ENCODE assay signal across 18 mouse cellular contexts in the genomic region with DNA sequence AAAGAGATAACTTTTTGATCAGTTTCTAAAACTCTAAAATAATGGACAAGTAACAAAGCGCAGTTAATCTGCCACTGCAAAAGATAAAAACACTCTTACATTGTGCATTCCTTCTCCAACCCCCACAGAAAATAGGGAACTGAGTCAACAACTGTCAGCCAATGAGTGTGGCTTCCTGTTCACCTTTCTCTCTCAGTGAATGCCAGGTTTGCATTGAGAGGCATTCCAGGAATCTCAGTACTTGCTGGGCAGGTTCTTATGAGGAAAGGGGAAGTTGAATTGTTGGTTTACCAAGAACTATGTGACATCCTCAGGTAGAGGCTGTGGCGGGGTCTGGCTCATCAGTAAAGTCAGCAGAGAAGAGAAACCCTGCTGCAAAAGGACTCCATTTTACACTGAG. TPM values are rescaled to one million over a fixed set of nuclear protein-coding genes. Genes with fewer than 3 reads are reported as not detected.
A peak's percentile ranks its signal among the peaks of the same experiment; 100 is the strongest.
DNase-seq lines count a peak whose midpoint lies in the region; ATAC-seq and TF ChIP-seq lines count a peak whose summit lies in the region.
"Had no signal": no experiment of that assay in that cellular context is flagged by ENCODE, and none has a peak within 500 bp of the region (broad histone marks: within the 10 kb centered on the region; RNA-seq: fewer than 3 reads in every experiment).

No protein-coding gene starts in this region.

- H3K4me1 ChIP-seq in G1E (ENCODE audit: insufficient read depth, low read depth, low read length) = peaks cover 32% of the 10 kb centered on the region
- H3K4me1 ChIP-seq in intestine, postnatal 0 days (replicated peaks; ENCODE audit: control insufficient read depth, insufficient read depth, low read length) = no peaks in the 10 kb centered on the region; the same call in 1 of the 2 replicates
- H3K4me1 ChIP-seq: embryonic facial prominence, embryonic 13.5 days; heart, embryonic 12.5 days; stomach, embryonic 15.5 days had no signal

- peak; percentile 45; the same call in 1 of the 2 replicates for ATAC-seq in G1E (ENCODE audit: extremely low read depth, insufficient number of reproducible peaks, low FRiP score, poor library complexity, severe bottlenecking)
- ATAC-seq in intestine, postnatal 0 days = peak; percentile 42; the same call in 1 of the 2 replicates

- no peaks in the 10 kb centered on the region for H3K9me3 ChIP-seq in G1E (replicated peaks)
- no peaks in the 10 kb centered on the region for H3K9me3 ChIP-seq in intestine, postnatal 0 days (ENCODE audit: control insufficient read depth)
- H3K9me3 ChIP-seq: embryonic facial prominence, embryonic 13.5 days; heart, embryonic 12.5 days; stomach, embryonic 15.5 days had no signal

- H3K4me3 ChIP-seq in G1E (ENCODE audit: low read depth, low read length) = no peak overlapping the region; the same call in 1 of the 2 replicates
- H3K4me3 ChIP-seq in intestine, postnatal 0 days (ENCODE audit: low read depth, low read length) = no peak overlapping the region
- H3K4me3 ChIP-seq: embryonic facial prominence, embryonic 13.5 days; gastrocnemius, adult 2 months; heart, embryonic 12.5 days; stomach, embryonic 15.5 days had no signal

- peaks cover 60% of the 10 kb centered on the region for H3K36me3 ChIP-seq in G1E (replicated peaks)
- peaks cover 16% of the 10 kb centered on the region for H3K36me3 ChIP-seq in intestine, postnatal 0 days (ENCODE audit: control insufficient read depth, insufficient read depth)

- TF ChIP-seq CTCF in G1E (IDR thresholded peaks at IDR 0.05; ENCODE audit: low read depth, low read length) = no peak
- no peak for TF ChIP-seq CTCF in intestine, postnatal 0 days (IDR thresholded peaks at IDR 0.05; ENCODE audit: low read depth)

- peak; percentile 32 for DNase-seq in A20 (ENCODE audit: low read depth, low spot score)
- DNase-seq in G1E (ENCODE audit: low spot score) = no peak
- DNase-seq in lung, postnatal 36 days = peak; percentile 69
- DNase-seq in layer of hippocampus, postnatal 25 days (ENCODE audit: extremely low spot score in 1 of 2, low spot score in 1 of 2) = no peak
- no peak for DNase-seq in right cerebral cortex, postnatal 4 days
- DNase-seq in thymus, postnatal 10 days (ENCODE audit: low spot score in 2 of 2) = no peak
- DNase-seq: adrenal gland, adult 8-10 months; cerebellum, adult 8-10 months; gastrocnemius, adult 2 months; kidney, adult 11 months; liver; midbrain, embryonic 14.5 days; thymus, postnatal 25 days had no signal

- H3K27me3 ChIP-seq in G1E (ENCODE audit: insufficient read depth, low read length) = no peaks in the 10 kb centered on the region
- no peaks in the 10 kb centered on the region for H3K27me3 ChIP-seq in intestine, postnatal 0 days (replicated peaks; ENCODE audit: control insufficient read depth, insufficient read depth, low read length)
- H3K27me3 ChIP-seq: embryonic facial prominence, embryonic 13.5 days; heart, embryonic 12.5 days; stomach, embryonic 15.5 days had no signal

- H3K9ac ChIP-seq in intestine, postnatal 0 days (ENCODE audit: low read depth, low read length) = no peak overlapping the region
- H3K9ac ChIP-seq: embryonic facial prominence, embryonic 13.5 days; heart, embryonic 12.5 days; stomach, embryonic 15.5 days had no signal

- H3K4me2 ChIP-seq in intestine, postnatal 0 days (replicated peaks; ENCODE audit: low read depth) = no peak overlapping the region
- H3K4me2 ChIP-seq: embryonic facial prominence, embryonic 13.5 days; heart, embryonic 12.5 days; stomach, embryonic 15.5 days had no signal

- H3K27ac ChIP-seq in intestine, postnatal 0 days (ENCODE audit: low read depth, low read length) = 0 out of 2 replicates have a peak overlapping the region, but pooled peaks have one; percentile 0
- H3K27ac ChIP-seq: embryonic facial prominence, embryonic 13.5 days; gastrocnemius, adult 2 months; macrophage; stomach, embryonic 15.5 days had no signal

- WGBS in intestine, postnatal 0 days = 47% methylated on average over 2 of the region's 2 CpGs

RNA-seq across cellular contexts. Expression of gene Fam8a1, which starts 27.5 kb away (rescaled TPM):
- total RNA-seq in G1E (2014; fragmentation: Nextera tagmentation) (39.4 and 44.9 TPM in 2 replicates), G1E (2017) (26.3 and 29.0 TPM in 2 replicates)
- 7.2 and 9.8 TPM in 2 replicates for polyA plus RNA-seq in G1E (2012)
- polyA plus RNA-seq in intestine, postnatal 0 days (2015; fragmentation: Nextera tagmentation; extraction: Ambion mirVana) = 14.9 and 15.9 TPM in 2 replicates
- 10 to 100 TPM; 74.0 to 74.1 TPM for total RNA-seq in layer of hippocampus, postnatal 25 days (2021)

RNA-seq across cellular contexts. Expression of gene Nup153, which starts 31.0 kb away (rescaled TPM):
- total RNA-seq in G1E (2014; fragmentation: Nextera tagmentation) = 186 and 235 TPM in 2 replicates
- 89.2 and 92.3 TPM in 2 replicates for total RNA-seq in G1E (2017)
- polyA plus RNA-seq in G1E (2012) = 21.1 and 24.8 TPM in 2 replicates
- 6.5 and 8.3 TPM in 2 replicates for polyA plus RNA-seq in intestine, postnatal 0 days (2015; fragmentation: Nextera tagmentation; extraction: Ambion mirVana)
- 10 to 100 TPM; 40.9 to 47.2 TPM for total RNA-seq in layer of hippocampus, postnatal 25 days (2021)

Comparison
In these comparisons a context has a peak if more than half of its experiments do, and no peak if none do; other contexts are left out.
1. DNase-seq: peak in A20 (single experiment) and lung, postnatal 36 days (single experiment); none in G1E (single experiment), layer of hippocampus, postnatal 25 days (0 of 2), right cerebral cortex, postnatal 4 days (single experiment) and thymus, postnatal 10 days (0 of 2).